Mouse (Mus musculus) adrenal gland, postnatal 4 days (tissue): ENCODE results near the gene Tmem51. TPM values are rescaled to one million over a fixed set of nuclear protein-coding genes. Genes with fewer than 3 reads are reported as not detected.

Experiments used
- DNase-seq, 2 experiments: peaks; one replicate each; pipeline ENCODE4 v3.0.0; 2021 to 2022; ENCODE audit warnings: low spot score in 2 of 2, mixed read lengths in 2 of 2
- long read RNA-seq, 2 experiments: library from polyadenylated mRNA; stranded (forward); transcript quantifications; one replicate each; pipeline ENCODE4 v2.0.0; 2021
- total RNA-seq, 2 experiments: library from RNA; stranded (reverse); gene quantifications; 2 replicates each; pipeline ENCODE4 v1.2.3; 2021

Tmem51 gene
- 10 to 100 TPM in 1 of 2 experiments, 1 to 10 TPM in 1; 7.8 to 11.3 TPM for total RNA-seq
- long read RNA-seq, experiment 1, transcript Tmem51-201 (3 exons, 1,875 nt): major isoform, 19 of 24 reads
- long read RNA-seq, experiment 1, partial matches to known transcripts: 0 of 24 reads
- long read RNA-seq, experiment 1, other reads (novel, unspliced or antisense): 5 of 24 reads
- long read RNA-seq, experiment 2, transcript Tmem51-201 (3 exons, 1,875 nt): major isoform, 29 of 35 reads
- long read RNA-seq, experiment 2, partial matches to known transcripts: 0 of 35 reads
- long read RNA-seq, experiment 2, other reads (novel, unspliced or antisense): 6 of 35 reads

DNA sequence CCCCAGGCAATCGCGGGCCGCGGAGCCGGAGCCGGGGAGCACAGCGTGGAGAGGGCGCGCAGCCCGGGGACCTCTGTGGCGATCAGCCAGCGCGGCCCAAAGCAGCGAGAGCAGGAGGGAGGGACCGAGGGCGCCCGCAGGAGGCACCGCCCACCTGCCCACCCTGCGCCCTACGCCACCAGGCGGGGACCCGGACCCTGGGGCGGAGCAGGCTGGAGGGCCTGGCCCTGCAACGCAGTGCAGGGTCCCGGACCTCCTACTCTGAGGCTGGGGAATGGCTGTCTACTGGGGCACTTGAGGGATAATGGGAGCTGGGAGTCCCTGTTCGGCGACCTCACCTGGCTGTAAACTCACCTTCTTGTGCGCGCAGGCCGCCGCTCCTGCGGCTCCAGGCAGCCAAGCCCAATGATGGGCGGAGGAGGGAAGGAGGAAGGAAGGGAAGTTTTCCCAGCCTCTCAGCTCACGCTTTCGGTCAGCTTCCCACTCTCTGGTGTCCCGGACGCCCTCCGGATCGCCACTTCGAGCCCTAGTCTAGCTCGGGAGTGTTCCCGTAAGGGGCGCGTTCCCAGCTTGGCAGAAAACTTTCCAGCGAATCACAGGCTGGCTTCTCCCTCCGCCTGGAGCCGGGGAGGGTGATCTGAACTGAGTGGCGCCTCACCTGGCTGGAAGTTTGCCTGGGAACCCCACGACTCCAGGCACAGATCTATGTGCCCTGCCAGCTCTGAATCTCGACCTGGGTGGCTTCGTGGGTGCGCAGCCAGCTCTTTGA is at the start of gene Tmem51:
TSS of gene Tmem51 (minus strand) at position 174 of the 769 bp plus-strand sequence.
- peak; percentile 25 to 44 for DNase-seq

DNA sequence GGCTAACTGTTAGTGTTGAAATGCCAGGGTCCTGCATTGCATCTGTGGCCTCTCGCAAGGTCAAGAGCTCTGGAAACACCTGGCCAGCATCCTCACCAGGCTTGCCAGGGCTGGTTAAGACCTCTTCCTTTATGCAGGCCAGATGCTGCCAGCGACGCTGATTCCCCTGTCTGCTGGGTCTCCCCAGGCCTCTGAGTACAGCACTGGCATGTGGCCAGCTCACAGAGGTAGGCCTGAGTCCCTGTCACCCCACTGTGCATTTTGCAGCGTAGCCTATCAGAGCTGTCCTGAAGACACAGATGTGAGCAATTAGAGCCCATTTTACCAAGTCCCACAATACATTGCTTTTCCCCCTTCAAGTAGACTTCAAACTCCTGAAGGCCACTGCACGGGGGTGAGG is 46.1 kb upstream of the Tmem51 start:
- DNase-seq: no peak

DNA sequence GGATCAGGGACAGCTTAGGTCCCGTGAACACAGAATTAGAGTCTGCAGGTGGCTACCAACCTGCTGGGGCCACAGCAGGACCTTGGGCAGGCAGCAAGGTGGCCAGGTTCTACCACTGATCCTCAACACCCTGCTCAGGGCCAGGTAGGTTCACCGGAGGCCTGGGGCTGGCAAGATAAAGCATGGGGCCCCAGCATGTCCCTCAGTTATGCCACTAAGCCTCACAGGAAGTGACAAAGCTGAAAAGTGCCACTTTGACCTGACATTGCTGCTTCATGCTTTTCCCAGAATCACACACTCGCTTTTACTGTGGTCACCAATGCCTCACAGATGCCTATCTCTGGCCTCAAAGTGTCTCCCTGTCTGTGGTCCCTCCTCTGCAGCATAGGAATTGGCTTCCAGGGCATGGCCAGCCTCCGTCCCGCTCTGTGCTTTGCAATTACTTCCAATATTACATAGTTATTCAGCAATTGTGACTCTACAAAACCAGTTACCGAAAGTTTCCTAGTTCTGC is 43.2 kb upstream of the Tmem51 start:
- no peak for DNase-seq

- DNase-seq: no peak
Measured at GRCm38 (mm10) chr4:142126641-142127274, 42.7 kb upstream of the Tmem51 start.

DNA sequence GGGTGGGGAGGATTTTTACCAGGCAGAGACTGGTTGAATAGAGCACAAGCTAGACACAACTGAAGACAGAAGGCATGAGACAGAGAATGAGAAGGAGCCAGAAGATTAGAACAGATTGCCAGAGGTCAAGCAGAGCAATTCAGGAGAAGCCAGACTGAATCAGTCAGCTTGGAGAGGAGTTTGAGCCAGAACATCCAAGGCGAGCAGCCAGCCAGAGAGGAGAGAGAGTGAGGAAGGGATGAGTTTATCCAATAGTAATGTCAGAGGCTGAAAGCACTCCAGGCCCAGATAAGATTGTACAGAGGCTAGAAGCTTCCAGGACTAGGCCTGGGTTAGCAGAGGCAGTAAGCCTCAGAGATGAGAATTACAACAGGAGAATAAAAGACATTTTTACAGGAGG is 37.1 kb upstream of the Tmem51 start:
- no peak for DNase-seq

GRCm38 (mm10) chr4:142118522-142118921 is 34.4 kb upstream of the Tmem51 start:
- no peak for DNase-seq

- no peak for DNase-seq
Measured at GRCm38 (mm10) chr4:142117993-142118392, 33.9 kb upstream of the Tmem51 start.

GRCm38 (mm10) chr4:142113306-142113705 is 29.2 kb upstream of the Tmem51 start:
- no peak for DNase-seq

DNA sequence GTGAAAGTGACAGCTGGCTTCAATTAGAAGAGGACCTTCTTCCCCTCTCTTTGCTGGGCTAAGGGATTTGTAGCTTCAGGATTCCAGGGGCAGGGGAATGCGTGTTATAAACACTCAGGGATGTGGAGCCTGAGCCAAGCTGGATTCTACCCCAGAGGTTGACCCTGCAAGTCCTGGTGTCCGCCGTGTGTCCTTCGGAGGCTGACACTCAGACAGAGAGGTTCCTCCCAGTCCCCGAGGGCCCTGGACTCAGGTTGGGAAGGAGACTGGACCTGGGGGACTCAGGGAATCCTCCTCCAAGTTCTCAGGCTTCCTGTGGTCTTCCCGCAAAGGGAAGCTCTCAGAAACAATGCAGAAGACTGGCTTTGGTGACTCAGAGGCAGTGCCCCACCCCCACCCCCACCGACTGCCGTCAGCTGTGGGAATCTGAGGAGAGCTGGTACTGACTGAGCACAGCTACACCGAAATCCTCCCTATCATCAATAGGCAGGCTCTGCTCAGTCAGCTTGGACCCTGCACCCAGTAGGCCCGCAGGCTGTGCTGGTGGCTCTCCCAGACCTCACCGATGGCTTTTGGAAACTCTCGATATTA is 19.1 kb upstream of the Tmem51 start:
- DNase-seq: no peak

DNA sequence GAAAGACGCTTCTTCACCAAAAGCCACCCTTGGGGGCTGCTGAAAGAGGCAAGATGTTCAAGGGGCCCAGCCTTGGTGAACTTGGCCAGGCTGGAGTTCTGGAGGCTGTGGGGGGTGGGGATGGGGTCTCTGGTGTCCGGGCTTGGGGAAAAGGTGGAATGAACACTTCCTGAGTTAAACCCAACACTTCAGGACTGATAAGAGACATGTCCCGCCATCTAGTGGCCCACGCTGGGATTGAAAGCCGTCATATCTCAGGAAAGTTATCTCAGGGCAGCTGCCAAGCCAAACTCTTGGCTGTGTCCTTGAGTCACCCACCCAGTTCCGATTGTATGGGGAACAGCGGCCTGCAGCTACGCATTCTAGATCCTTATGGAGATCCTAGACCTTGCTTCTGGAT is 14.2 kb upstream of the Tmem51 start:
- DNase-seq: peak; percentile 53 to 69

DNA sequence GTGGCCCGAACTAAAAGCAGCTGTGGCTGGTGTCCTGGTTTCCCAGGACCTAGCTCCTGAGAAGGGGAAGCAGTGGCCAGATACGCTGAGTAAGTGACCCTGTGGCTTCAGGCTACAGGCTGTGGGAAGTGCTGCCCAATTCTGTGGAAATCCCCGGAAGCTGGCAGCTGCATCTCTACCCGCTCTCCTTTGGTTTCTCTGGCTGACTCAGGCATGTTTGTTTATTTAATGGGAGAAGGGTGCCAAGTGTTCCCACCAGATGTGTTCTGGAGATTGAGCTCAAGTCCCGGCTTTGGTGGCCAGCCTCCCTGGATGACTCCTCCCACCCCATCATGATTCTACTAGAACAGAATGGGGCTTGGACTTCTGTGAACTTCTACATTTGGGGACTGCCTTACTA is 13.8 kb upstream of the Tmem51 start:
- DNase-seq: peak in 1 of 2 experiments; percentile 32

DNA sequence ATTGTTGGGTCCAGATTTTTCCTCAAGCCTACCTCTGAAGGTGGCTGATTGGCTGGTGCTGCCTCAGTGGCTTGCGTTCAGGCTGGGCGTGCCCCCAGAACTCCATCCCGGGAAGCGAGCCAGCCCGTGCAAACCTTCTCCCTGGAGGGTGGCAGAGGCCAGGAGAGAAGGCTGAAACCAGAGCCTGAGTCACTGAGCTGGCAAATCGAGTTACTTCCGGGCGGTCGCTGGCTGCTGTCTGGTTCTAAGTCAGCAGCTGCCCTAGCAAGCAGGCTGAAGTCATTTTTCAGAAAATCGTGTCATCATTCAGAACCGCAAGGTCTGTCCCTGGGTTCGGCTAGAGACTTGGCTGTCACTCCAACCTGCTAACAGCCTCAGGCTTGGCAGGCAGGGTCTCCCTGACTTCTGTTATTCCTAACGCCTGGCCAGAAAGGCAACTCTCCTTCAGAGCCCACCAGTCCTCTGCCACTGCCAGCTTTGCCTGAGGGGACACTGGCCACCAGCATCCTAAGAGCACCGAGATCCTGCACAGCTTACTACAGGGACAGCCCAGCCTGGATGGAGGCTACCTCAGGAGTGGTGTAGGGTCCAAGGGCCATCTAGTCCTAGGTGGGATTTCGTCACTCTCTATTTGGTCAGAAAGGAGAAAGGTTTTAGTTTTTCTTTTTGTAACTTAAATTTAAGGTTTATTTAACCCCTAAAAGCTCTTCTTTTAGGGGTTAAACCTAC is 11.6 kb upstream of the Tmem51 start:
- DNase-seq: peak; percentile 43 to 52

DNA sequence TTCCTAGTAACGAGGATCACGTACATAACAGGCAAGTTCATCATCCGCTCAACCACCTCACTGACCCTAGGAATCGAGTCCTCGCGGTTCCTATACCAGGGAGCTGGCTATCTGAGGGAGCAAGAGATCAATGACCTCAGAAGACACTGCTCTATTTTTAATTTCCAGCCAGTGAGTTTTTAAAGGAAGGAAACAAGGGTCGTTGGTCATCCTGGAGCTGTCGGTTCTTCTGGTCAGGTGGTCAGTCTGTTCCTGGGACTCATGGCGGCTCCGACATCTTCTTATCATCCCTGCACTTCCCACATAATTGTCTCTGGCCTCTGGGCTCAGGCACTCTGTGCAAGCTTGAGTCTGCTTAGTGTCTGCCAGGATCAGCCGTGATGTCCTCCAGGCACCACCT is 10.3 kb upstream of the Tmem51 start:
- no peak for DNase-seq

DNA sequence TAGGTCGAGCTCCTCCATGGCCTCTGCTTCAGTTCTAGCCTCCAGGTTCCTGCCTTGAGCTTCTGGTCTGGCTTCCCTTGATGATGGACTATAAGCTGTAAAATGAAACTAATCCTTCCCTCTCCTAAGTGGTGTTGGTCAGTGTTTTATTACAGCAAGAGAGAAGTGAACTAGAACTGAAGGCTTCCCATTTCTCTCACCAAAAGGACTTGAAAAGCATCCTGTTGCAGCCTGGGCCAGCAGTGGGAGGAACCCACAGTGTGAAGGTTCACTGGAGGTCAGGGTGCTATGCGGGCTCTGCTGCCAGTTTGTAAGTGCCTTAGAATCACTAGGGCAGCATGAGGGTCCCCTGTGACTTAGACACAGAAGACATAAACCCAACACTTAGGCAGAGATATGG is 7.0 kb upstream of the Tmem51 start:
- DNase-seq: no peak

DNA sequence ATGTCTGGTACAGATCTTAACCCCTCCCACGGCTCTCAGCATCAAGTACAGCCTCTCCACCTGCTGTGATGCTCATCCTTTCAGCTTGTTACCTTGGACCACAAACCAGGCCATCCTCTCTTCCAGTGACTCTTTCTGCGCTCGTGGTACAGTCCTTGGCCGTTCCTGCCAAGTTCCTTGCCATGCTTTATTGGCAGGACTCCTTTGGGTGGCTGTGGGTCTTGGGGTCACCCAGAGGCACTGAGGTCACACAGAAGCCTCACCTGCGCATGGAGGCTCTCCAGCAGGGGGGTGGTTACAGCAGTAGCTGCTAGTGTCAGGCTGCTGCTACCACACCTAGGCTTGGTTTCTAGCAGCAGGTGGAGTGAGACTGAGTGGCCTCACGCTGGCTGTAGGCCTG is 5.9 kb upstream of the Tmem51 start:
- no peak for DNase-seq

DNA sequence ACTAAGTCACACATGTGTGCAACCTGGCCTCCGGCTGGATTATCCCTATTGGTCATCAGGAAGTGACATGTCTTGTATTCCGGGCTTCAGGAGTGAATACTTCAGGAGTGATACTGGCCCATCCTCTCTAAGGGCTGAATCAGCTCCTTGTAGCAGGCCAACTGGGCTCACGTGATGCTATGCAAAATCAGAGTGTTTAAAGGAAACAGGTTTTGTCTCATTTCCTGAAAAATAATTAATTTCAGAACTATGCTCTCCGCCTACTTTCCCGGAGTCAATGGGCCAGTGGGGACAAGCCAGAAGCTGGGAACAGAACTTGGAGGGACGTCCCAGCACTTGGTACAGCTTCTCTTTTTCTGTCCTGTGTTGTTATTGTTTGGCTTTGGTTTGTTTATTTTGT is 4.7 kb upstream of the Tmem51 start:
- DNase-seq: no peak

DNA sequence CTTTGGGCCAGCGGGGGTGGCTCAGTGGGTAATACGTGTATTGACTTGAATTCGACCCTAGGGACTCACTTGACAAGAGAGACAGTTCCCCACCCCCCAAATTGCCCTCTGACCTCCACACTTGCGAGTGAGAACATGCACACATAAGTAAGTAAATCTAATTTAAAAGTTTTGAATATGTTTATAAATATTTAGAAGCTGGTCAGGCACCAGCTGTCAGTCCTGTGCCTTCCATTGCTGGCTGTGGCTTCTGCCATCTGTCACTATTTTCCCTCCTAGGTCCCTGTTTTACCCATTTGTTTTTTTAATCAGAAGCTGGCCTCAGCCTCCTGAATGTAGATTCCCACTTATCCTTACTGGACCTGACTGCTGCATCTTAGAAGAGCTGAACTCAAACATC is 4.3 kb upstream of the Tmem51 start:
- no peak for DNase-seq

DNA sequence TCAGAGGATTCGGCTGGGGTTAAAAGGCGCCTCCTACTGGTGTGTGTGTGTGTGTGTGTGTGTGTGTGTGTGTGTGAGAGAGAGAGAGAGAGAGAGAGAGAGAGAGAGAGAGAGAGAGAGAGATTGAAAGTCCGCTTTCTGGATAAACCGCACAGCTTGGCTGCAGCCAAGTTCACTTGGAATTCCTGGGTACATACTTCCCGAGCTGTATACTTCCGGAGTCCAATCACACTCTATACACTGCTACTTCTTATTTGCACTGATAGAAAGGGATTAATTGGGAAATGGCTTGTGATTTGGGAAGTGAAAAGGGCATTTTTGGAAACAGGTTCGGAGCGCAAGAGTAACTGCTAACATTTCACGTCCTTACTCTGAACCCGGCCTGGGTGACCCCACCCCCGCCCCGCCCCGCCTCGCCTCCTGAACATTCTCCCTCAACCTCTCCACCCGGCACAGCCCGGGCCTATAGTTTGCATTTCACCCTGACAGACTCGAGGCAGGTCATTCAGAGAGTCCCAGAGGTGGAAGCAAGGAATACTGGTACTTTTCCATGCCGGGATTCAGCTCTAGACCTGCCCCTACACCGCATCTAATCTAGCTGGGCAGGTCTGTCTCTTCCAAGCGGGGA is 946 bp upstream of the Tmem51 start:
- DNase-seq: no peak

DNA sequence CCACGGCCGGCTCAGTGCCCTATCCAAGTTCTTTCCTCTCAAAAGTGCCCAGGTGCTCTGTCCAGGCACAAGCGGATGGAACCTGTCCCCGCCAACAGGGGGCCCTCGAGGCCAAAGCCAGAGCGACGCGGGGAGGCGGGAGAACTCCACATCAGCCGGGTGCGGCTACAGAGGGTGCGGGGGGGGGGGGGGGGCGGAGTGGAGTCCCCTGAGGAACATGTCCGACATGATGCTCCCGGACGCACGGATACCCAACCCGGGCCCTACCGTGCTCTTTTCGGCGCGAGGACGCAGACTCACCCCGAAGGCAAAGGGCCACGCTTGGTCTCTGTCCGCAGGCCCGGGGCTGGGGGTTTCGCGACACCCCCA is 358 bp downstream of the Tmem51 start:
- DNase-seq: peak in 1 of 2 experiments; percentile 61

- DNase-seq: no peak
Measured at GRCm38 (mm10) chr4:142083193-142083592, 911 bp downstream of the Tmem51 start.

DNA sequence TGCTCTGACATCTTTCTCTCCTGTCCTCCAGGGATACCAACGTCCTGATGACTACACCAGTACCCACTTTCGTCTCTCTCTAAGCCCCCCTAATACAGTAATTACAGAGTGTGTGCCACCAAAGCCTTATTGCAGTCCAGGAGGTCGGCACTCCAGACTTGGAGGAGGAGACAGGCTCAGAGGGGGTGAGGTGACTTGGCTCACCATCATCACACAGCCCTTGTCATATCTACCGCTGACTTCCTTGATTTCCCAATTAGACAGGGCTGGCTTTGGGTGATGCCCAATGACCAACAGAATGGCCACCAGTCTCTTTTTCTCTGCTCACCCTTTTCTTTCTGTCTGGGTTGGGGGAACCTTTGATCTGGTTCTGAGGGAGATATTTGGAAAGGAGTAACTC is 1.4 kb downstream of the Tmem51 start:
- no peak for DNase-seq
